Mouse (Mus musculus) cerebellum, adult 9-11 months (tissue): ENCODE results near the gene Ccdc85b.

Experiments used
- DNase-seq: peaks from one replicate; pipeline ENCODE4 v3.0.0; 2022

Gene Ccdc85b

DNA sequence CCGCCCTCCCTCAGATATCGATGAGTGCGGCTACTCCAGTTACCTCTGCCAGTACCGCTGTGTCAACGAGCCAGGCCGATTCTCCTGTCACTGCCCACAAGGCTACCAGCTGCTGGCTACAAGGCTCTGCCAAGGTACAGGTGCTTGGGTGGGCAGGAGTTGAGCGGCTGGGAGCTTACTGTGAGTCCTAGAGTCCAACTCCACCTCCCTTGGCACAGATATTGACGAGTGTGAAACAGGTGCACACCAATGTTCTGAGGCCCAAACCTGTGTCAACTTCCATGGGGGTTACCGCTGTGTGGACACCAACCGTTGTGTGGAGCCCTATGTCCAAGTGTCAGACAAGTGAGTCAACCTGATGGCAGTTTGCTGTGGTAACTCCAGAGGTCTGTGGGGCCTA, 22.3 kb upstream of the Ccdc85b start:
- peak; percentile 66 for DNase-seq

DNA sequence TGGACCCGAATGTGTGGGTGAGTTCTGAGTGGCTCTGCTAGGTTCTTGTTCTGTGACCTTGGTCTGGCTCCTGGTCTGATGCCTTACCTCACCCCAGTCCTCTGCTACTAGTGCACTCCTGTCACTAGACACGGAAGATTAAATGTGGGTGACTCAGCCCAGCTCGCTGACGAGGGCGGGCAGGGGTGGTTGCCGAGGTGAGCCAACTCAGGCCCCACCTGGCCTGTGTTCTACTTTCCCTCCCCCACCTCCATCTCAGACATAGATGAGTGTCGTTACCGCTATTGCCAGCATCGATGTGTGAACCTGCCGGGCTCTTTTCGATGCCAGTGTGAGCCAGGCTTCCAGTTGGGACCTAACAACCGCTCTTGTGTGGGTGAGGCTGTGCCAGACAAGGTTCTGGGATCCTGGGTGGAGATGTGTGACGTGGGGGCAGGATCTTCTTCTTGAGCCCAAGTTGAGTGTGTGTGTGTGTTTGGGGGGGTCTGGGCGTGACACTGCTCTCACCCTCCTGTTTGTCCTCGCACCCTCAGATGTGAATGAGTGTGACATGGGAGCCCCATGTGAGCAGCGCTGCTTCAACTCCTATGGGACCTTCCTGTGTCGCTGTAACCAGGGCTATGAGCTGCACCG, 20.1 kb upstream of the Ccdc85b start:
- DNase-seq: peak; percentile 46

DNA sequence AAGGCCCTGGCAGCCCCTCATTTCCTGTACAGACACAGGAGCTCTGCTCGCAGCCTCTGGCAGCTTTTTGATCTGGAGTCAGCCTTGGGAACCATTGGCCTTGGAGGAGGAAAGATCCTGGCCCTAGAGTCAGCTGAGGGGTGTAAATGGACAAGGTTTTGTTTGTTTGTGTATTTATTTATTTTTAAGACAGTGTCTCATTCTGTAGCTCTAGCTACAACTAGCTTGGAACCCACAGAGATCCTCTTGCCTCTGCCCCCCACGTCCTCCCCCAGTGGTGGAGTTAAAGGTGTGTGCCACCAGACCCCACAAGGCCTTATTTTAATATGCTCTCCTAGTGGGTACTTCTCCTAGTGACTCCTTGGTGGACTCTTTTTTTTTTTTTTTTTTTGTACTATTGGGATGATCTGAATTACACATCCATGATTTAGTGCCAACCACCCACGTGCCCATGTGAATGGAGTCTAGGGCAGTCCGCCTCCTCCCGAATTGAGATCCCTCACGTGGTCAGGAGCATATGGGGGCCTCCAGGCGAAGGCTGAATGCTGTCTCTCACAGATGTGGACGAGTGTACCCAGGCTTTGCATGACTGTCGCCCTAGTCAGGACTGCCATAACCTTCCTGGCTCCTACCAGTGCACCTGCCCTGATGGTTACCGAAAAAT, 19.4 kb upstream of the Ccdc85b start:
- DNase-seq: peak; percentile 63

DNA sequence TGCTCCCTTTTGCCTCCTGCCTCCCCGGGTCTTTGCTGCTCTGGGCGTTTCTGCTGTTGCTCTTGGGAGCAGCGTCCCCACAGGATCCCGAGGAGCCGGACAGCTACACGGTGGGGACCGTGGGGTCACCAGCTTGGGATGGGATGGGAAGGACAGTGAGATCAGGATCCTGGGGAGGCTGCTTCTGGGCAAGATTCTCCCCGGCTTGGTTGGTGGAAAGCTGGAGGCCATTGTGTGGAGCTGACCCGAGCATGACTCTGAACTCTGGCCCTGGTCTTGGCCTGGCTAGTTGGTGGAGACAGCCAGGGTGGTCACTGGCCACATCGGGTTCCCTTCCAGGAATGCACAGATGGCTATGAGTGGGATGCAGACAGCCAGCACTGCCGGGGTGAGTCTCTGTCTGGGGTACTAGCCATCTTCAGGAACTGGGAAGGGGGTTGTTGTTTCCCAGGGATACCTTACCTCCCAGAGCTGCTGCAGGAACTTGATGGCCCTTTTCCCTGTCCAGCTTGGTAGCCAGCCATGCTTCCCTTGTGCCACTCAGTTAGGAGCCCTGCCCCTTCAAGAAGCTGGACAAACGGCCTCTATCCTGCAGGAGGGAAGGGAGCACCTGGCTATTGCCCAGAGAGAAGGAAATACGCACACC, 17.5 kb upstream of the Ccdc85b start:
- peak; percentile 72 for DNase-seq

DNA sequence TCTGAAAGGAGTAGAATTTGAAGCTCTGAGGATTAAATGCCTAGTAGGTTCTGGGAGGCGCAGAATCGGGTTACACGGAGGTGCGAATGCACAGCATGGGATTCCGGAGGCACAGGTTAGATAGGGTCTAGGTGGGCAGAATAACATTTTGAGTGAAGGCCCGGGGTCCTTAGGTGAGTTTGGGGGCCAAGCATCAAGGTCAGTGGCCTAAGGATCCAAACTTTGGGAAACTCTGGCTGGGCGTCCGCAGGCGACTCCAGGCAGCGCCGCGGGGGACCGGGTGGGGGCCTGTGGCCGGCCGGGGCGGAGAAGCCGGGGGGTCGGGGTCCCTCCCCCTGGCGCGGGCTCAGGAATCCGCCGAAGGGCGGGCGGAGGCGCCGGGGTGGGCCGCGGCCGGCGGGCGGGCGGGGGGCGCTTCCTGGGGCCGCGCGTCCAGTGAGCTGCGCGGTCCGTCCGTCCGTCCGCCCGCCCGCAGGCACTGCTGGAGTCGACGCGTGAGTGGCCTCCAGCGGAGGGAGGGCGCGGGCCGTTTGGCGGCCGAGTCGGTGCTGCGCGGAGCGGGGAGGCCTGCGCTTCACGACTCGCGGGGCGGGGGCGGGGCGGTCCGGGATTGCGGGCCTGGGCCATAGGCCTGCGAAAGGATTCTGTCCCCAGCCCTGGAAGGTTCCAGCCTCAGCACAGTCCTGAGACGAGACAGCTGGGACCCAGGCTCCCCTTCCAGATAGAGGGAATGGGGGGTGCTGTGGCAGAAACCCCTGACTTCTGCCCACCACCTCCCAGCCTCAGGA, 16.8 kb upstream of the Ccdc85b start:
- peak; percentile 62 for DNase-seq

DNA sequence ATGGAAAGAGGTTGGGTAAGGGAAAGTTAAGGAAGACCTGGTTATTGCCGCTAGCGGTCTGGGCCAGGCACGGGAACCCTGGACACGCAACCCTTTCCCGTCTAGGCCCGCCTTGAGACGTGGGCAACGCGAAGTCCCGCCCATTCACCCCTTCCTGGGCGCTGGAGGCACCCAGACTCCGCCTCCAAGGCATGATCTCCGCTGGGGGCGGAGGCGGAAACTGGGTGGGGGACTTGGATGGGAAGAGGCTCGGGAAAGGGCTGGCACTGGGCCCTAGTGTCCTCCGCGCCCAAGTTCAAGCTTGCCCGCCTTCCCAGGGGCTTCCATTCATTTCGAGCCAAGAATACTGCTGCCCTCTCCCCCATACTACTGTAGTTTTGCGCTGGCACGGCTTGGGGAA, 16.0 kb upstream of the Ccdc85b start, which contains the start of gene Efemp2:
Efemp2 (plus strand) TSS at position 235 of the 400 bp plus-strand sequence.
- peak; percentile 80 for DNase-seq

DNA sequence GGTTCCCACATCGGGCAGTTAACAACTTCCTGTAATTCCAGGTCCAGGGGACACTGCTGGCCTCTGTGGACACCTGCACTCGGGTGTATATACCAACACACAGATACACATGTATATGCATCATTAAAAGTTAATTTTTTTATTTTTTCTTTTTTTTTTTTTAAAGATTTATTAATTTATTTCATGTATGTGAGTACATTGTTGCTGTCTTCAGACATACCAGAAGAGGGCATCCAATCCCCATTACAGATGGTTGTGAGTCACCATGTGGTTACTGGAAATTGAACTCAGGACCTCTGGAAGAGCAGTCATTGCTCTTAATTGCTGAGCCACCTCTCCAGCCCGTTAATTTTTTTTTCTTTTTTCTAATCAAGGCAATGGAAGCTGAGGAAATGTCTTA, 15.2 kb upstream of the Ccdc85b start:
- DNase-seq: no peak

DNA sequence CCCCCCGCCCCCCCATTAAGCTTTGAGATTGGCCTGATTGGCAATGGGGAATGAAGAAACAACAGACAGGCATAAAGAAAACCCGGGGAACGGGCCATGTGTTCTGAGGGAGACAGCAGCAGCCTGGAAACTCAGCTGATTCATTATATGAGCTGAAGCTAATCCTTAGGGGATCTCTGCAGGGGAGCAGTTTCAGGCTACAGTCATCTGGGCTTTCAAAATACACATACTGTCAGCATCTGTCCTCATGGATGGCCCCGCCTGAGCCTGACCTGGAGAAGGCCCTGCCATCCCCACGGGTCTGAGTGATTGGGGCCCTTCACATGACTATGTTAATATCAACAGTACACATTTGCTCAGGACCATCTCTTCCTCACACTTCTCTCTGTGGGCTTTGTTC, 14.2 kb upstream of the Ccdc85b start:
- no peak for DNase-seq

DNA sequence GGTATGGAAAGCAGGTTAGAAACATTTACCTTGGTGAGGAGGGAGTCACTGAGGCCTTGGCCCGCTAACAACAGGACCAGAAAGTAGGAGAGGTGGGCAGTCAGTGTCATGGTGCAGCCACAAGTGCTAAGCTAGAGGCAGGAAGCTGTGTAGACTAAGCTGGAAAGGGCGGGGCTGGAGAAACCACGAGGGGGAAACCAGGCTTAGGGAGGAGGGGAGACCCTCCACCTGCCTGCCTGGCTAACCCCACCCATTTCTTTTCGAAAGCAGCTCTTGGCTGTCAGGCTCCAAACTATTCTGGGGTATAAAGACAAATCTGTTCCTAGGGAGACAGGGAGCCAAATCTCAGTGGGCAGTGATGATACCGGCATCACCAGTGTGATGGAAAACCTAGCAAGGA, 10.7 kb upstream of the Ccdc85b start, which contains the start of gene Ctsw:
Ctsw (minus strand) TSS at position 134 of the 400 bp plus-strand sequence.
- DNase-seq: no peak

DNA sequence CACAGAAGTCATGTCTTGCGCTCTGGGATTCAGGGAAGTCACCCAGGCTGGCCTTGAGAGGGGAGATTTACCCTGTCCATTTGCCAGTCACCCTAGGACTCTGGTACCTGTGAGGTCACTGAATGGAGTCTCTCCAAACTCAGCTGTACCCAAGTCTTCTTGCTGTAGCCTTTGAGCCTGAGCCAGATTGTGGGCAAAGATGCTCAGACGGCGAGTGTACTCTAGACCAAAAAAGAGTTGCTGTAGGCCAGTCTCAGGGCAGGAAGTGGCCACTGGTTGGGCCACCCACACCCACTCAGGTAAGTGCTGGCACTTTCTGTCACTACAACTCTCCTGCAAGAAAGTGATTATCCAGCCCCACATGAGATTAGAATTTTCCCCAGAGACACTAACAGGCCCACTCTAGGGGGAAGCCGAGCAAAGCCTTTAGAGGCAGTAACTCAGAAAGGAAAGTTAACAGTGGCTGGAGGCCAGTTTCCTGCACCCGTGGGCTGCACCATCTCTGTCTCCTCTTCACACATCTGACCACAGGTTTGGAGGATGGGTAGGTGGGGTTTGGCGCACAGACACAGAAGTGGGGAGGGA, 9.3 kb upstream of the Ccdc85b start:
- no peak for DNase-seq

DNA sequence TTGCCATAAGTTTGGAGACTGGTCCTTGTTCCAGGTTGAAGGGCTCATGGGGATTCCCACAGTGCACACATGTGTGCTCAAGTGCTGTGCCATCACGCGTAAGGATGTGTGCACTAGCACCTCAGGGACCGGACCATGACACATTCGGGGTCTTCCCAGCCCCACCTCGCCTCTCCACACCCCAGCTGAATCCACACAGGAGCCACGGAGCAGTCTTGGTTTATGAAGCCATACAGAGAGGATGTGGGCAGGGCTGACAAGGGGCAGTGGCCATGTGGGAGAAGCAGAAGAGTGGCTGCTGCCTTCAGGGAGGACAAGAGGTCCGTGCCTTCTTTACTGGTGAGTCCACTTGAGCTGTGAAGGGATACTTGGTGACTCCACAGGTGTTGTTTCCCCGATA, 7.3 kb upstream of the Ccdc85b start:
- DNase-seq: peak; percentile 40

DNA sequence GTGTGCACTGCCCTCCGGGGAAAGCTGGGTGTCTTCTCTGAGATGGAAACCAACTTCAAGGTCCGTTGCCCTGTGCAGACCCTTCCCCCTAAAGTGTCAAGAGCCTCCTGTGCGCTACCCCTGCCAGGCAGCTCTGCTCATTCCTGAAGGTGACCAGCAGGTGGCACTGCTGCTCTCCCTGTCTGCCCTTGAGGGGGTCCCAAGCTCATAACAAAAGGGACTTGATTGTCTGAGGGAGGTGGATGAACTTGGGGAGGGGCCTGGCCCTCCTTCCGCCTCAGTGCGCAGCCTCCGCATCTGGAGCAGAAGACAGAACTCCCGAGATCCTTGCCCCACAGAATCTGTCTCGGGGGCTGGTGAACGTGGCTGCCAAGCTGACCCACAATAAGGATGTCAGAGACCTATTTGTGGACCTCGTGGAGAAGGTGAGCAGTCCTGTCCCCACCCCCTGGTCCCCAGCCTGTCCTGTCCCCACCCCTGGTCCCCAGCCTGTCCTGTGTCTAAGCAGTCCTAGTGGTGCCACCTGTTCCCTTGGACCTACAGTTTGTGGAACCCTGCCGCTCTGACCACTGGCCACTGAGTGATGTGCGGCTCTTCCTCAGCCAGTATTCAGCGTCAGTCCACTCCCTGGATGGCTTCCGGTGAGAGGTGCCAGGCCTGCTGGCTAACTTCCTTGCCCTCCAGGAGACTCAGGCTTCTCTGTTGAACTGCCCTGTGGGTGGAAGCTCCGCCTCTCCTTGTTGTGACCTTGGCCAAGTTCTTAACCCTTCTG, 6.3 kb upstream of the Ccdc85b start:
- DNase-seq: peak; percentile 74

DNA sequence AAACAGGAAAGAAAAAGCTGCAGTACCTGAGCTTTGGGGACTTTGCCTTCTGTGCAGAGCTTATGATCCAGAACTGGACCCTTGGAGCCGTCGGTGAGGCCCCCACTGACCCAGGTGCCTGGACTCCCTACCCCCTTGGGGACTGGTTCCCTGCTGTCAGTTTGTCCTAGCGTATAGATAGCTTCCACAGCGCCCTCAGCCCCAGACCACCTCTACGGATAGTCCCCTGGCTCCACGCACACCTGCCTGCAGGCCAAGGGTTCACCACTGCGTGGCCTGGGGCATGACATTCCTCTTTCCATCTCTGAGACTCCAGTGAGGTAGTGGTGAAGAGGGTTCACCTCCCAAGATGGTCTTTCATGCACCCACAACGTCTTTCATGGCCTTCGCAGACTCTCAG, 5.5 kb upstream of the Ccdc85b start:
- DNase-seq: peak; percentile 49

DNA sequence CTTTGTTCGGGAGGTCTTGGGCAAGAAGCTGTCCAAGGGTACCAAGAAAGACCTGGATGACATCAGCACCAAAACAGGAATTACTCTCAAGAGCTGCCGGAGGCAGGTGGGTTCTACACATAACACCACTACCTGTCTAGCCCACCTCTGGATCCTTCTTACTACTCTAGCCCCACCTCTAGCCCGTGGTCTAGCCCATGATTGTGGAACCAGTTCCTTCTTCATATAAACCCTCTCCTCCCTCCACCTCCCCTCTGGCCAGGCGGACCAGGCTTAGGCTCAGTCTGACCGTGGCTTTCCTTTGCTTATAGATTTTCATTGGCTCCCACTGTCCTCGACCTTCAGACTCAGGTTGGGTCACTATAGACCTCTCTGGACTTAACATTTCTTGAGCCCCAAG, 3.7 kb upstream of the Ccdc85b start:
- DNase-seq: no peak

DNA sequence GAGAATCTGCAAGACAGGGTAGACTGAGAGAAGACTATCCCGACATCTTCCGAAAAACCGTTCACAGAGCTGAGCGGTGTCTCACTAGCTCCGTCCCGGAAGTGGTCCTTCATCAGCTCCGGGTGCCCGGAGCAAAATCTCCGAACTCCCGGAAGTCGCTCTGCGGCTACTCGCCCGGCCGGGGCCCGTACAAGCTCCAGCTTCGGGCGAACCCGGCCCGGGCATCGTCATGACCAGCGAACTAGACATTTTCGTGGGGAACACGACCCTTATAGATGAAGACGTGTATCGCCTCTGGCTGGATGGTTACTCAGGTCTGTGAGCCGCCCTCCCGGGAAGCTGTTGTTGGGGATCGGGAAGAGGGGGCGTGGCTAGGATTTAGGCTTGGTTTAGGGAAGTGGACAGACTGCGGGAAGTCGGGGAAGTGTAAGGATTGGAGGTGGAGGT, 2.8 kb upstream of the Ccdc85b start, which contains the start of gene Fibp:
Fibp (plus strand) TSS at position 151 of the 447 bp plus-strand sequence.
- DNase-seq: peak; percentile 87

DNA sequence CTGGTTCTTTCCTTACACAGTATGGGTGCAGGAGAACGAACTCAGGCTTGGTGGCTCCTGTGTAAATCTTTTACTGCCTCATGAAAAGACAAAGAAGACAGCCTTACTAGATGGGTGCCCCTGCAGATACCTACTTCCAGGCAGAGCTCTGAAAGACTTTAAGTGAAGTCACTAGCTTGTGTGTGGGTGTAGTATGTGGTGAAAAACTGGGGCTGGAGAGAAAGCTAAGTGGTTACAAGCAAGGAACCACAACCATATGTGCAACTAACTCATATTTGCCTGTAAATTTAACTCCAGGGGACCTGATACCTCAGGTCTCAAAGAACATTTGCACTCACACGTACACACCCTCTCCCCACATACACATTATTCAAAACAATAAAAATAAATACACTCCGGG, 2.2 kb upstream of the Ccdc85b start:
- DNase-seq: peak; percentile 17

DNA sequence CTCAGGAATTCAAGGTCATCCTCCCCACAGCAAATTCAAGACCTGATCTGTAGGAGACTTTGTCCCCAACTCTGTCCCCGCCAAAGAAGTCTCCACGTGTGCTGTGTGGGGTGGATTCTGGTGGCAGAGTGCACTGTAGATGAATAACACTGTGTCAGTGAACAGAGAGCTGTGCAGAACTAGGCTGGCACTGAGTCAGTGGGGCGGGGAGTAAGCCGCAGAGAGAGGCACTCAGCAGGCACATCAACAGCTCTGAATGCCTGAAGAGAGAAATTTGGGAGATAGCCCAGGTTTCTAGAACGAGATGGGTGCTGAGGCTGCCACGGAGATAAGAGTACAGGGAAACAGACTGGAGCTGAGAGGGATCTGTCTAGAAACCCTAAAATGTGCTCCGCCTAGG, 1.3 kb upstream of the Ccdc85b start:
- peak; percentile 63 for DNase-seq

DNA sequence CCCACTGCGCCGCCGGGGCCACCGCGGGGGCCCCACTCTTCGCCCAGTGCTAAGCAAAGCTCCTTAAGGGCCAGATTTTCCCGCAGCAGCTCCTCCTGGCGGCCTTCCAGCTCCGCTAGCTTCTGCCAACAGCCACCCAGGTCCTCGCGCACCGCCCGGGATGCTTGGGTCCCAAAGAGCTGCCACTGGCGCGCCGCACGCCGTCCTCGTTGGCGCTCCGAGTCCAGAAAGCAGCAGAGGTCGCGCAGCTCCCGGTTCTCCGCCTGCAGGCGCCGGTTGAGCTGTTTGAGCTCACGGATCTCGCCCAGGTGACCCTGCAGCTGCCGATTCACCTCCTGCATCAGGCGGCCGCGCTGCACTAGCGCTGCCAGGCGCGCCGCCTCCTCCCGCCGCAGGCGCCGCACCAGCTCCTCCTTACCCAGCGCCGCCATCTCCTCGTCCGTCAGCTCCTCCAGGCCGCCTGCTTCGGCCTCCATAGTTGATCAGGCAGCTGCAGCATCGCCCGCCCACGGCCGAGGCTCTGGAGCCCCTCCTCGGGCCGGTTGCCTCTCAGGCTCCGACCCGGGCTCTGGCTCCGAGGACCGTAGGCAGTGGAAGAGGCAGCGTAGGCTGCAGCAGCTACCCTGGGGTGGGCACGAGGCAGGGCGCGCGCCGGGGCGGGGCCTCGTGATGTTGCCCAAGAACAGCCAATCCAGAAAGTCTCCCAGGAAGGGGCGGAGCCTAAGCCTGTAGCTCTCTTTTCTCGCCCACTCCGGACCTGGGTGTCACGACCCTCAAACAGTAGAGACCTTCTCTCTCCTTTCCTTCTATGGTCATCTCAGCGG, 560 bp downstream of the Ccdc85b start:
- peak; percentile 98 for DNase-seq

DNA sequence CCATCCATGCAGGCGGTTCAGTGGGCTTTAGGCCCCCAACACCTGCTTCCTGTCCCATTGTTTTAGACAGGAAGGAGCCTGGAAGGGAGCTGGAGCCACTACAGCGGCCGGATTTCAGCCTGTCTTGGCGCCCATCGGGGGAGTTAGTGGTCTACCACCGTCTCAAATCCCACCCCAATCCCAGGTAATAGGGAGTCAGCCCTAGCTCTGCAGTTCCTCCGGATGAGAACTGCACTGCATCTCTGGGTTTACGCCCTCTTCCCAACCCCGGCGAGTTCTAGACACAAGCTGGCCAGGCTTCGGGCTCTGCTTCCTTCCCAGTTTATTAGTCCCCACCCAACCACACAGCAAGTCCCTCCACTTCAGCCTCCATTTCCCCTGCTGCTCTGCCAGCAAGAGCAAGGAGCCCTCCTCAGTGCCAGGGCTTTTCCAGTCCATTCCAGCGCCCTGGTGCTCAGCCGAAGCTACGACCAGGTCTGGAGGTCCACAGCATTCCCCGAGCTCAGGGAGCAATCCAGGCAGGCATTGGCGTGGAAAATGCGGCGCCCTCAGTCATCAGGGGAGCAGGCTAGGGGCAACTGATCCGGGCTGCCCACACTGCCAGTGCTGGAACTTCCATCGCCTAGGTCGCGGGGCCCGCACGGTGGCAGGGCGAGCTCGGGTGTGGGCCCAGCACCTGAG, 1.3 kb downstream of the Ccdc85b start:
- DNase-seq: no peak

DNA sequence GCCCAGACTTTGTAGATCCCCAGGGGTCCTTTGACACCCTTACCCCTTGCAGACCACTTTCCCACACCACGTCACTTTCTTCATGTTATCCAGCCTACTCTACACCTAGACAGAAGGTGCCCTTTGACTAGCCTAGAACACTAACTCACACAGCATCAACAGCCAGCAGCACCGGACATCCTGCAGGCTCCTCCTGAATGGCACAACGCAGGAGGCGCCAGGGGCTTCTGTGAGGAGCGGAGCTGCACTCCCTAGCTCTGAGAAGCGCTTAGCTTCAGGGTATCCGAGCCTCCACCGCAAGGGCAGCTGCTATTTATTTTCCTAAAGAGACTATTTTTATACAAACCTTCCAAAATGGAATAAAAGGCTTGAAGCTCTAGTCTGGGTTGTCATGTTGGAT, 2.1 kb downstream of the Ccdc85b start:
- DNase-seq: no peak
